Mouse (Mus musculus) liver, embryonic 12.5 days (tissue): Measurements from ENCODE around the gene Zzz3. TPM values are rescaled to one million over a fixed set of nuclear protein-coding genes. Genes with fewer than 3 reads are reported as not detected.

Experiments
- ATAC-seq: fragments of 200-750 bp; cut with Nextera tagmentation; 2 replicates; pipeline ENCODE4 v1.8.0; 2017; ENCODE audit warnings: moderate number of reproducible peaks, mild to moderate bottlenecking, moderate library complexity
- H3K27ac ChIP-seq: fragments of 300-500 bp; sonication (generic); 2 replicates; pipeline ENCODE4 v1.5.1; 2016; ENCODE audit warnings: mild to moderate bottlenecking
- H3K27me3 ChIP-seq: fragments of 300-500 bp; sonication (generic); replicated peaks from 2 replicates; pipeline ENCODE4 v1.6.1; 2016; ENCODE audit warnings: mild to moderate bottlenecking, moderate library complexity
- H3K36me3 ChIP-seq: fragments of 300-500 bp; sonication (generic); 2 replicates; pipeline ENCODE4 v1.6.1; 2016; ENCODE audit warnings: mild to moderate bottlenecking, moderate library complexity
- H3K4me1 ChIP-seq: fragments of 300-500 bp; sonication (generic); 2 replicates; pipeline ENCODE4 v1.6.1; 2016
- H3K4me2 ChIP-seq: fragments of 300-500 bp; sonication (generic); 2 replicates; pipeline ENCODE4 v1.6.1; 2016; ENCODE audit warnings: mild to moderate bottlenecking, moderate library complexity
- H3K4me3 ChIP-seq: fragments of 300-500 bp; sonication (generic); 2 replicates; pipeline ENCODE4 v1.5.1; 2016; ENCODE audit warnings: mild to moderate bottlenecking, moderate library complexity
- H3K9ac ChIP-seq: fragments of 300-500 bp; sonication (generic); 2 replicates; pipeline ENCODE4 v1.6.1; 2016; ENCODE audit warnings: mild to moderate bottlenecking, moderate library complexity
- H3K9me3 ChIP-seq: fragments of 300-500 bp; sonication (generic); replicated peaks from 2 replicates; pipeline ENCODE4 v1.6.1; 2016; ENCODE audit warnings: mild to moderate bottlenecking, moderate library complexity
- WGBS: fragments of 180-500 bp; shearing (Covaris S2); methylation state at CpG from one replicate; pipeline ENCODE4 v1.1.7; 2016; ENCODE audit not compliant: insufficient replicate concordance; 5-methylcytosine and 5-hydroxymethylcytosine counted together
- polyA plus RNA-seq: library from polyadenylated mRNA; unstranded; fragments of >200 nt; fragmentation: Nextera tagmentation; extraction: Ambion mirVana; gene quantifications from 2 replicates; pipeline ENCODE4 v1.2.1, GENCODE M21; 2016

The Zzz3 gene
- polyA plus RNA-seq, 1 experiment from 2014 or later, result 25.7 TPM

DNA sequence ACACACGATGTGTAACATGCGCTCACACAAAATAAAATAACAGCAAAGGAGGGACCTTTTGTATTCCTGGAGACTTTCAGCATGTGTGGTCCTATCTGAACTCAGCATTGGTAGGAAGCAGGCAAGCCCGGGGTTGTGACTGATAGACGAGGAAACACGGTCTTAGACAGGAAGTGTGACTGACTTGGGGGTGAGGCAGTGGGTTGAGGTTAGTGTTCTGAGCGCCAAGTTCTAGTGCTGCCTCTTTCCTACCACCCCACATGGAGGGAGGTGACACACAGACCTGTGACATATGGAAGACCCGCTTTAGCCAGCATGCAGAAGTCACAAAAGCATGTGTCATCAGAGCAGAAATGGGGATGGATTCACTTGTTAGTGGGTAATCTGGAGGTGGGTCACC lies 114.0 kb downstream of the Zzz3 start:
- H3K27me3 ChIP-seq, result 0 out of 2 replicates have a peak, but pooled peaks cover 4% of the 10 kb centered on the region
- no peak overlapping the region for H3K9ac ChIP-seq
- H3K4me1 ChIP-seq, result no peaks in the 10 kb centered on the region
- WGBS, result 43% methylated on average over 7 of the region's 7 CpGs
- H3K4me2 ChIP-seq, result no peak overlapping the region
- no peak overlapping the region for H3K27ac ChIP-seq
- H3K4me3 ChIP-seq, result no peak overlapping the region
- 0 out of 2 replicates have a peak, but pooled peaks cover 4% of the 10 kb centered on the region for H3K9me3 ChIP-seq
- no peak; the same call in 1 of the 2 replicates for ATAC-seq
- H3K36me3 ChIP-seq, result no peaks in the 10 kb centered on the region

Other genes starting within 250 kb of the Zzz3 start
- 11.3 and 12.3 TPM in 2 replicates for gene Gipc2, start 229.2 kb upstream of the Zzz3 start, polyA plus RNA-seq
- 35.7 and 36.3 TPM in 2 replicates for gene Dnajb4, start 185.2 kb upstream of the Zzz3 start, polyA plus RNA-seq
- 143 and 144 TPM in 2 replicates for gene Fubp1, start 185.1 kb upstream of the Zzz3 start, polyA plus RNA-seq
- gene Nexn, start 129.1 kb upstream of the Zzz3 start, polyA plus RNA-seq, result 2.2 and 2.5 TPM in 2 replicates
- gene Miga1, start 55.1 kb upstream of the Zzz3 start, polyA plus RNA-seq, result 7.1 and 9.1 TPM in 2 replicates
- 30.1 and 30.9 TPM in 2 replicates for gene Usp33, start 49.0 kb upstream of the Zzz3 start, polyA plus RNA-seq